Mouse (Mus musculus): ENCODE data around the gene Rpl29. TPM values are rescaled to one million over a fixed set of nuclear protein-coding genes. Genes with fewer than 3 reads are reported as not detected.
A peak's percentile ranks its signal among the peaks of the same experiment; 100 is the strongest.

Rpl29 gene
- polyA plus RNA-seq, 1 experiment from 2014 or later, result 516 TPM

DNA sequence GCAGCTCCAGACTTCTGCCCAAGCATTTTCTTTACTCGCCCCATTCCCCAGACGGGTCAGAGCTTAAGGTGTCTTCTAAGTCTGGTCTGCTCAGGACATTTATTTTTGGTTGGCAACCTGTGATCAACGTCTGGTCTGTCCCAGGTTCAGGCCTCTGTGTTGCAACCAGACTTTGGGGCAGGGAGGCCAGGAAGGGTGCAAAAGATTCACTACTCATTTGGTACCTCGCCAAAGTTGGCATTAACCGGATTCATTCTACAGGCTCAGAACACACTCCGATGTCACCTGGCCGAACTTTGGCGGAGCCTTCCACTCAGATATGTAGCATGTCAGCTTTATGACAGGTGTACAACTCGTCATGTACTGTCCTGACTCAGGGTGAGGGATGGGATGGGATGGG is 18.7 kb downstream of the Rpl29 start:
- H3K36me3 ChIP-seq (replicated peaks), result no peaks in the 10 kb centered on the region; the same call in 1 of the 2 replicates
- no peaks in the 10 kb centered on the region for H3K9me3 ChIP-seq (replicated peaks)
- ATAC-seq (ENCODE audit: insufficient read depth), result peak; percentile 8; the same call in 1 of the 2 replicates
- peaks cover 63% of the 10 kb centered on the region for H3K4me1 ChIP-seq (replicated peaks)
- peak overlapping the region; percentile 79 for H3K4me2 ChIP-seq
- peak overlapping the region; percentile 61 for H3K27ac ChIP-seq (replicated peaks)
- peaks cover 23% of the 10 kb centered on the region for H3K27me3 ChIP-seq
- peak overlapping the region; percentile 59 for H3K4me3 ChIP-seq (replicated peaks)
- WGBS (ENCODE audit: insufficient replicate concordance), result 31% methylated on average over 9 of the region's 9 CpGs
- 0 out of 2 replicates have a peak overlapping the region, but pooled peaks have one; percentile 51 for H3K9ac ChIP-seq

GRCm38 (mm10) chr9:106448498-106449031 is 19.3 kb downstream of the Rpl29 start:
- Histone ChIP-seq H3K27me3 (peaks cover 30% of the 10 kb centered on the region), H3K4me1 (replicated peaks) (peaks cover 69% of the 10 kb centered on the region)

DNA sequence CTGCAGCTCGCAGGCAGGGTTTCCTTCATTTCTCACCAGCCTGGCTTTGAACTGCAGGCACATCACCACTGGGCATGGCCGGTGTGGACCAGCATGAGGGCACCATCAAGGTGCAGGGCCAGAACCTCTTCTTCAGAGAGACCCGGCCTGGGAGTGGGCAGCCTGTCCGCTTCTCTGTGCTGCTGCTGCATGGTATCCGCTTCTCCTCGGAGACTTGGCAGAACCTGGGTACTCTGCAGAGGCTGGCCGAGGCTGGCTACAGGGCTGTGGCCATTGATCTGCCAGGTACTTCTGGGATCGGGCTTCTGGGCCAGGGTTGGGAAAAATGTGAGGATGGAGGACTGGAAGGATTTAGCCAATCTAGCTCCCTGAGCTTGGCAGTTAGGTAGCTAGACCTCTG is 20.7 kb downstream of the Rpl29 start:
- Histone ChIP-seq H3K9ac (no peak overlapping the region), H3K4me1 (replicated peaks) (peaks cover 82% of the 10 kb centered on the region), H3K4me3 (replicated peaks) (no peak overlapping the region), H3K9me3 (replicated peaks) (no peaks in the 10 kb centered on the region), H3K36me3 (replicated peaks) (no peaks in the 10 kb centered on the region; the same call in 1 of the 2 replicates), H3K4me2 (peak overlapping the region; percentile 29), H3K27me3 (peaks cover 43% of the 10 kb centered on the region), H3K27ac (replicated peaks) (no peak overlapping the region)
- WGBS (ENCODE audit: insufficient replicate concordance), result 81% methylated on average over 8 of the region's 8 CpGs
- ATAC-seq (ENCODE audit: insufficient read depth), result no peak

More at GRCm38 (mm10) chr9:106448498-106449031, 19.3 kb downstream of the Rpl29 start:
- H3K4me3 ChIP-seq (replicated peaks), result peak overlapping the region; percentile 59
- H3K9me3 ChIP-seq (replicated peaks), result no peaks in the 10 kb centered on the region
- no peaks in the 10 kb centered on the region; the same call in 1 of the 2 replicates for H3K36me3 ChIP-seq (replicated peaks)
- peak overlapping the region; percentile 73 for H3K27ac ChIP-seq (replicated peaks)
- peak overlapping the region; percentile 41 for H3K9ac ChIP-seq
- ATAC-seq (ENCODE audit: insufficient read depth), result peak; percentile 33
- under 1% methylated on average over 23 of the region's 23 CpGs for WGBS (ENCODE audit: insufficient replicate concordance)
- H3K4me2 ChIP-seq, result peak overlapping the region; percentile 79

DNA sequence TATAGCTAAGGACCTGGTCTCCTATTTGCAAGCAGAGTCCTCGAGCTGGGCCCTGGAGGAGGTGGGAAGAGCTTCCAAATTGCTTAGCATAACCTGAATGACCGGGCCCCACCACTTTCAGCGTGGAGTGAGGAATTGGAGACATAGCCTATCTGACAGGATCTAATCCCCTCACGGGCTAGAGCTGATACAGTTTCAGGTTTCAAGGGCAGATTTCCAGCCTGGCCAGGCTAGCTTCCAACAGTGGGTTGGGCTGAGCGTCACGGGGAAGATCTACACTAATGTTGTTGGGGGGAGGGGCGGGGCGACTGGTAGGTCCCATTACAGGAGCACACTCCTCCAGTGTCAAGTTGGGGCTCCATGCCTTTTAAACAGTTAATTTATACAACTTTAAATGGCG is 21.4 kb downstream of the Rpl29 start:
- Histone ChIP-seq H3K4me3 (replicated peaks) (no peak overlapping the region), H3K27me3 (peaks cover 51% of the 10 kb centered on the region), H3K4me1 (replicated peaks) (peaks cover 82% of the 10 kb centered on the region), H3K9ac (no peak overlapping the region), H3K4me2 (peak overlapping the region; percentile 29), H3K36me3 (replicated peaks) (no peaks in the 10 kb centered on the region; the same call in 1 of the 2 replicates), H3K27ac (replicated peaks) (0 out of 2 replicates have a peak overlapping the region, but pooled peaks have one; percentile 16), H3K9me3 (replicated peaks) (no peaks in the 10 kb centered on the region)
- no peak for ATAC-seq (ENCODE audit: insufficient read depth)
- WGBS (ENCODE audit: insufficient replicate concordance), result 47% methylated on average over 9 of the region's 9 CpGs

GRCm38 (mm10) chr9:106451298-106451697 is 22.0 kb downstream of the Rpl29 start:
- Histone ChIP-seq H3K27me3 (peaks cover 52% of the 10 kb centered on the region), H3K36me3 (replicated peaks) (no peaks in the 10 kb centered on the region; the same call in 1 of the 2 replicates), H3K27ac (replicated peaks) (no peak overlapping the region), H3K9ac (no peak overlapping the region), H3K4me3 (replicated peaks) (no peak overlapping the region), H3K4me1 (replicated peaks) (peaks cover 76% of the 10 kb centered on the region), H3K4me2 (peak overlapping the region; percentile 1; the same call in 1 of the 2 replicates), H3K9me3 (replicated peaks) (no peaks in the 10 kb centered on the region)
- ATAC-seq (ENCODE audit: insufficient read depth), result no peak
- 69% methylated on average over 11 of the region's 11 CpGs for WGBS (ENCODE audit: insufficient replicate concordance)

DNA sequence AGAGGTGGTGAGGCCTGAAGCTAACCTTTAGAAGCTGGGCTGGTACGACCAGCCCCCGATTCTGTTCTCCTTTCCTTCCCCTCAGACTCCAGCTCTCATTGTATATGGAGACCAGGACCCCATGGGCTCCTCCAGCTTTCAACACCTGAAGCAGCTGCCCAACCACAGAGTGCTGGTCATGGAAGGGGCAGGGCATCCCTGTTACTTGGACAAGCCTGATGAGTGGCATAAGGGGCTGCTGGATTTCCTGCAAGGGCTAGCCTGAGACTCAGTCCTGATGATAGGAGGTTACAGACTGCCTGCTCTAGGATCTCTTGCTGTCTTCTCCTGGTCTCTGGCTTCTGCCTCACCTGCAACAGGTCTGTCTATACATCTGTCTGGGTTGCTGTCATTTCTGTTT is 22.6 kb downstream of the Rpl29 start:
- WGBS (ENCODE audit: insufficient replicate concordance), result 28% methylated on average over 2 of the region's 2 CpGs
- no peaks in the 10 kb centered on the region; the same call in 1 of the 2 replicates for H3K36me3 ChIP-seq (replicated peaks)
- H3K9ac ChIP-seq, result no peak overlapping the region
- no peak for ATAC-seq (ENCODE audit: insufficient read depth)
- peaks cover 70% of the 10 kb centered on the region for H3K4me1 ChIP-seq (replicated peaks)
- H3K9me3 ChIP-seq (replicated peaks), result no peaks in the 10 kb centered on the region
- H3K27me3 ChIP-seq, result peaks cover 52% of the 10 kb centered on the region
- no peak overlapping the region for H3K4me2 ChIP-seq
- H3K4me3 ChIP-seq (replicated peaks), result no peak overlapping the region
- H3K27ac ChIP-seq (replicated peaks), result no peak overlapping the region

DNA sequence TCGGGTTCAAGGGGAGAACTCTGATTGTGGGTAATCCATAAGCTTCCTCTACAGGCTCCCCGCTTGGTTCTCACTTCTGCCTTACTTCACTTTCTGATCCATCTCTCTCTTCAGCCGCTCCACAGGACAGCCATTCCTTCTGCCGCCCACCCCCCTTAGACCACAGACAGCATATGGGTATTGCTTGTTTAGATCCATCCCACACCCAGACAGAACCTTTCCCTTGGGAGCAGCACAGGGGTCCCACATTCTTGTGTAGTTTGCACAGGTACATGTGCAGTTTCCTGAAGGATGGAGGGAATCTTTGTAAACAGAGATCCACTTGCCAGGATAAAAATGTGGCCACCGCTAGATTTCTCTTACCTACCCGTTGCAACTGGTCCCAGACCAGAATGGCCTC is 23.1 kb downstream of the Rpl29 start:
- Histone ChIP-seq H3K4me2 (peak overlapping the region; percentile 88), H3K4me3 (replicated peaks) (peak overlapping the region; percentile 62; the same call in 1 of the 2 replicates), H3K9ac (no peak overlapping the region), H3K4me1 (replicated peaks) (peaks cover 65% of the 10 kb centered on the region), H3K36me3 (replicated peaks) (no peaks in the 10 kb centered on the region; the same call in 1 of the 2 replicates), H3K27me3 (peaks cover 52% of the 10 kb centered on the region), H3K9me3 (replicated peaks) (no peaks in the 10 kb centered on the region), H3K27ac (replicated peaks) (no peak overlapping the region)
- ATAC-seq (ENCODE audit: insufficient read depth), result no peak
- 53% methylated on average over 6 of the region's 6 CpGs for WGBS (ENCODE audit: insufficient replicate concordance)

- Histone ChIP-seq H3K4me2 (peak overlapping the region; percentile 88), H3K4me3 (replicated peaks) (peak overlapping the region; percentile 62), H3K36me3 (replicated peaks) (no peaks in the 10 kb centered on the region; the same call in 1 of the 2 replicates), H3K4me1 (replicated peaks) (peaks cover 60% of the 10 kb centered on the region), H3K9me3 (replicated peaks) (no peaks in the 10 kb centered on the region), H3K27ac (replicated peaks) (0 out of 2 replicates have a peak overlapping the region, but pooled peaks have one; percentile 31), H3K9ac (peak overlapping the region; percentile 29; the same call in 1 of the 2 replicates), H3K27me3 (peaks cover 52% of the 10 kb centered on the region)
- 15% methylated on average over 7 of the region's 7 CpGs for WGBS (ENCODE audit: insufficient replicate concordance)
- 0 out of 2 replicates have a peak, but pooled peaks have one; percentile 4 for ATAC-seq (ENCODE audit: insufficient read depth)
Observed at GRCm38 (mm10) chr9:106452821-106453220, 23.6 kb downstream of the Rpl29 start.

- Histone ChIP-seq H3K36me3 (replicated peaks) (no peaks in the 10 kb centered on the region; the same call in 1 of the 2 replicates), H3K9ac (peak within 1 kb of the TSS; percentile 52; the same call in 1 of the 2 replicates), H3K9me3 (replicated peaks) (no peaks in the 10 kb centered on the region), H3K4me1 (replicated peaks) (peaks cover 54% of the 10 kb centered on the region), H3K27me3 (peaks cover 52% of the 10 kb centered on the region), H3K4me3 (replicated peaks) (peak within 1 kb of the TSS; percentile 62), H3K4me2 (peak within 1 kb of the TSS; percentile 88), H3K27ac (replicated peaks) (peak within 1 kb of the TSS; percentile 31; the same call in 1 of the 2 replicates)
- peak; percentile 63 for ATAC-seq (ENCODE audit: insufficient read depth)
- under 1% methylated on average over 60 of the region's 74 CpGs for WGBS (ENCODE audit: insufficient replicate concordance)
Observed at GRCm38 (mm10) chr9:106453271-106454070, 24.2 kb downstream of the Rpl29 start, which contains the start of gene Pcbp4. Pcbp4 (plus strand) TSS chr9:106453291.

- peak overlapping the region; percentile 52; the same call in 1 of the 2 replicates for H3K9ac ChIP-seq
- WGBS (ENCODE audit: insufficient replicate concordance), result 8% methylated on average over 20 of the region's 20 CpGs
Observed at GRCm38 (mm10) chr9:106454071-106454761, 25.0 kb downstream of the Rpl29 start.

More at GRCm38 (mm10) chr9:106454071-106454761, 25.0 kb downstream of the Rpl29 start:
- no peak for ATAC-seq (ENCODE audit: insufficient read depth)
- Histone ChIP-seq H3K4me2 (peak overlapping the region; percentile 88), H3K27me3 (peaks cover 52% of the 10 kb centered on the region), H3K4me3 (replicated peaks) (peak overlapping the region; percentile 62), H3K27ac (replicated peaks) (0 out of 2 replicates have a peak overlapping the region, but pooled peaks have one; percentile 12), H3K4me1 (replicated peaks) (peaks cover 50% of the 10 kb centered on the region), H3K9me3 (replicated peaks) (no peaks in the 10 kb centered on the region), H3K36me3 (replicated peaks) (no peaks in the 10 kb centered on the region; the same call in 1 of the 2 replicates)

Measured in liver, embryonic 15.5 days (tissue).